42 mouse cellular contexts compared by ENCODE assay signal in the genomic region with DNA sequence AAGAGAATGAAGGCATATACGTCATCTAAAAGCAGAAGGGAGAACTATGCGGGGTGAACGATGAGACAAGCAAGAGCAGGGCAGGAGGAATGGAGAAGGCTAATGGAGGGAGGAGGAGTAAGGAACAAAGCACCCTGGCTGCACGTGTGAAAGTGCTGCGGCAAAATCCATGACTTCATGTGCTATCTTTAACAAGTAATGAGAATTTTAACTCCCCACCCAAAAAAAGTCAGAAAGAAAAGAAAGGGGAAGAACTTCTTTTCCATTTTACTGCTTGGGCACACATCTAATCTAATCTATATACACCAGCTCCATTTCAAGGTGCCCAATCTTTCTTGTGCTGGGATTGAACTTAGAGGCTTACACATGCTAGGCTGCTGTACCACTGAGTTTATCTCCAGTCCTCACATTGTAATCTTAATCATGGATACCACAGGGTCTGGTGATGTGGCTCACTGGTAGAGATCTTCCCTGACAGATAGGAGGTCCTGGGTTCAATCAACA. TPM values are rescaled to one million over a fixed set of nuclear protein-coding genes. Genes with fewer than 3 reads are reported as not detected.
A peak's percentile ranks its signal among the peaks of the same experiment; 100 is the strongest.
DNase-seq lines count a peak whose midpoint lies in the region; ATAC-seq and TF ChIP-seq lines count a peak whose summit lies in the region.
"Had no signal": no experiment of that assay in that cellular context is flagged by ENCODE, and none has a peak within 500 bp of the region (broad histone marks: within the 10 kb centered on the region; RNA-seq: fewer than 3 reads in every experiment).

No protein-coding gene starts in this region.

- no peaks in the 10 kb centered on the region for H3K9me3 ChIP-seq in stomach, embryonic 15.5 days
- no peaks in the 10 kb centered on the region for H3K9me3 ChIP-seq in stomach, postnatal 0 days (ENCODE audit: control insufficient read depth, low read length)
- no peaks in the 10 kb centered on the region for H3K9me3 ChIP-seq in liver, embryonic 14.5 days (ENCODE audit: control insufficient read depth, low read length)
- H3K9me3 ChIP-seq: embryonic facial prominence, embryonic 10.5 days; embryonic facial prominence, embryonic 15.5 days; forebrain, embryonic 15.5 days; midbrain, embryonic 12.5 days; neural tube, embryonic 12.5 days had no signal

- TF ChIP-seq EP300 in stomach, postnatal 0 days (optimal IDR thresholded peaks at IDR 0.05), result no peak
- TF ChIP-seq EP300 in liver, embryonic 14.5 days (IDR thresholded peaks at IDR 0.05; ENCODE audit: low read depth), result peak; percentile 89

- no peaks in the 10 kb centered on the region for H3K4me1 ChIP-seq in stomach, embryonic 15.5 days
- H3K4me1 ChIP-seq in stomach, postnatal 0 days (replicated peaks; ENCODE audit: control insufficient read depth, insufficient read depth), result no peaks in the 10 kb centered on the region
- peaks cover 7 to 15% of the 10 kb centered on the region in 2 experiments for H3K4me1 ChIP-seq in liver, embryonic 14.5 days (replicated peaks; ENCODE audit: control insufficient read depth in 2 of 2, insufficient read depth in 2 of 2, low read length in 1 of 2)
- H3K4me1 ChIP-seq: embryonic facial prominence, embryonic 10.5 days; embryonic facial prominence, embryonic 15.5 days; forebrain, embryonic 15.5 days; midbrain, embryonic 12.5 days; neural tube, embryonic 12.5 days had no signal

- WGBS in stomach, embryonic 15.5 days, result 93% methylated on average over 5 of the region's 5 CpGs
- 83% methylated on average over 5 of the region's 5 CpGs for WGBS in stomach, postnatal 0 days
- 43% methylated on average over 5 of the region's 5 CpGs for WGBS in liver, embryonic 14.5 days (ENCODE audit: insufficient replicate concordance)

- peak; percentile 80; the same call in 1 of the 2 replicates for ATAC-seq in stomach, embryonic 15.5 days (ENCODE audit: insufficient read depth, low FRiP score, low read depth)
- ATAC-seq in stomach, postnatal 0 days (ENCODE audit: low FRiP score, low TSS enrichment), result no peak
- ATAC-seq in erythroid progenitor cell, adult 5-6 weeks (replicated peaks; ENCODE audit: low FRiP score, poor library complexity, severe bottlenecking), result peak; percentile 74; the same call in 1 of the 2 replicates
- ATAC-seq in liver, embryonic 14.5 days (ENCODE audit: insufficient read depth), result peak; percentile 98
- ATAC-seq in megakaryocyte-erythroid progenitor cell, adult 5-6 weeks (replicated peaks; ENCODE audit: low FRiP score, low TSS enrichment, poor library complexity, severe bottlenecking), result peak; percentile 98
- ATAC-seq: activated CD4-positive, CD25-positive, alpha-beta regulatory T cell, adult 4 months; forebrain, embryonic 15.5 days; hindbrain, postnatal 0 days; intestine, embryonic 16.5 days had no signal

- no peak overlapping the region for H3K4me3 ChIP-seq in stomach, embryonic 15.5 days (replicated peaks)
- H3K4me3 ChIP-seq in stomach, postnatal 0 days (ENCODE audit: low read depth, low read length), result no peak overlapping the region
- H3K4me3 ChIP-seq in liver, embryonic 14.5 days (ENCODE audit: insufficient read depth in 1 of 2, low read depth in 2 of 2, low read length in 2 of 2), result no peak overlapping the region
- H3K4me3 ChIP-seq: embryonic facial prominence, embryonic 10.5 days; embryonic facial prominence, embryonic 15.5 days; forebrain, embryonic 15.5 days; midbrain, embryonic 12.5 days; myocyte; neural tube, embryonic 12.5 days had no signal

- no peaks in the 10 kb centered on the region for H3K27me3 ChIP-seq in stomach, embryonic 15.5 days (replicated peaks)
- H3K27me3 ChIP-seq in stomach, postnatal 0 days (ENCODE audit: control insufficient read depth, insufficient read depth, low read length), result no peaks in the 10 kb centered on the region
- H3K27me3 ChIP-seq in liver, embryonic 14.5 days (ENCODE audit: control insufficient read depth, insufficient read depth, low read length), result no peaks in the 10 kb centered on the region
- H3K27me3 ChIP-seq: embryonic facial prominence, embryonic 15.5 days; forebrain, embryonic 15.5 days; midbrain, embryonic 12.5 days; neural tube, embryonic 12.5 days had no signal

- no peak overlapping the region for H3K9ac ChIP-seq in stomach, embryonic 15.5 days
- no peak overlapping the region for H3K9ac ChIP-seq in stomach, postnatal 0 days (ENCODE audit: low read length)
- no peak overlapping the region for H3K9ac ChIP-seq in liver, embryonic 14.5 days (replicated peaks)
- H3K9ac ChIP-seq: embryonic facial prominence, embryonic 15.5 days; forebrain, embryonic 15.5 days; lung, embryonic 14.5 days; midbrain, embryonic 12.5 days; neural tube, embryonic 12.5 days had no signal

- no peak for TF ChIP-seq CTCF in stomach, postnatal 0 days (IDR thresholded peaks at IDR 0.05; ENCODE audit: low read depth)
- no peak for TF ChIP-seq CTCF in liver, embryonic 14.5 days (IDR thresholded peaks at IDR 0.05; ENCODE audit: low read depth)

- DNase-seq in stomach, postnatal 0 days (ENCODE audit: low spot score), result no peak
- peak; percentile 60 to 71 (median 69) for DNase-seq in liver, embryonic 14.5 days (ENCODE audit: low read depth in 3 of 3, low spot score in 3 of 3)
- DNase-seq in cerebellum, adult 11-12 months, result no peak
- DNase-seq in cerebellum, postnatal 36 days, result no peak
- DNase-seq in lung, postnatal 10 days, result no peak
- DNase-seq: adrenal gland, adult 8-10 months; cerebellum, adult 11 months; cerebellum, adult 9-11 months; kidney, adult 9 months; kidney, postnatal 10 days; layer of hippocampus, postnatal 36 days; left cerebral cortex, postnatal 4 days; lung, embryonic 14.5 days; right cerebral cortex, postnatal 14 days; thymus, postnatal 25 days had no signal

- H3K36me3 ChIP-seq in stomach, embryonic 15.5 days, result peaks cover 12% of the 10 kb centered on the region
- peaks cover 5% of the 10 kb centered on the region; the same call in 1 of the 2 replicates for H3K36me3 ChIP-seq in stomach, postnatal 0 days (ENCODE audit: control insufficient read depth, insufficient read depth, low read length)
- H3K36me3 ChIP-seq in liver, embryonic 14.5 days (replicated peaks; ENCODE audit: control insufficient read depth, insufficient read depth, low read depth), result peaks cover 12% of the 10 kb centered on the region

- no peak overlapping the region for H3K4me2 ChIP-seq in stomach, embryonic 15.5 days
- H3K4me2 ChIP-seq in stomach, postnatal 0 days (replicated peaks; ENCODE audit: low read depth), result no peak overlapping the region
- H3K4me2 ChIP-seq in liver, embryonic 14.5 days (ENCODE audit: low read depth), result peak overlapping the region; percentile 33
- H3K4me2 ChIP-seq: embryonic facial prominence, embryonic 15.5 days; forebrain, embryonic 15.5 days; lung, embryonic 14.5 days; midbrain, embryonic 12.5 days; neural tube, embryonic 12.5 days had no signal

- H3K27ac ChIP-seq in stomach, embryonic 15.5 days, result no peak overlapping the region
- no peak overlapping the region for H3K27ac ChIP-seq in stomach, postnatal 0 days (replicated peaks)
- no peak overlapping the region for H3K27ac ChIP-seq in liver, embryonic 14.5 days
- H3K27ac ChIP-seq: embryonic facial prominence, embryonic 10.5 days; embryonic facial prominence, embryonic 15.5 days; forebrain, embryonic 15.5 days; hindbrain, postnatal 0 days; midbrain, embryonic 12.5 days; neural tube, embryonic 12.5 days had no signal

RNA-seq across cellular contexts. Expression of a gene that starts 7.0 kb away (rescaled TPM):
- polyA plus RNA-seq in stomach, embryonic 15.5 days (2015; fragmentation: Nextera tagmentation; extraction: Ambion mirVana), result 24.5 and 25.8 TPM in 2 replicates
- 13.7 and 14.1 TPM in 2 replicates for polyA plus RNA-seq in stomach, postnatal 0 days (2015; fragmentation: Nextera tagmentation; extraction: Ambion mirVana)
- total RNA-seq in erythroid progenitor cell, adult 5-6 weeks (2015; ENCODE audit: low replicate concordance), result 2.9 and 14.3 TPM in 2 replicates
- 16.6 and 28.8 TPM in 2 replicates for total RNA-seq in erythroid progenitor cell, adult 5-6 weeks (2017; ENCODE audit: low replicate concordance)
- polyA plus RNA-seq in liver, embryonic 14.5 days (2012; rRNA removed), result 2.6 and 5.8 TPM in 2 replicates
- 8.0 and 8.9 TPM in 2 replicates for polyA plus RNA-seq in liver, embryonic 14.5 days (2014; fragmentation: Nextera tagmentation; extraction: Ambion mirVana)
- 47.0 and 53.4 TPM in 2 replicates for total RNA-seq in megakaryocyte-erythroid progenitor cell, adult 5-6 weeks (2014; fragmentation: Nextera tagmentation)
- total RNA-seq in megakaryocyte-erythroid progenitor cell, adult 5-6 weeks (2017), result 103 and 156 TPM in 2 replicates

RNA-seq across cellular contexts. Expression of a gene that starts 7.0 kb away (rescaled TPM):
- 22.6 and 25.4 TPM in 2 replicates for polyA plus RNA-seq in stomach, embryonic 15.5 days (2015; fragmentation: Nextera tagmentation; extraction: Ambion mirVana)
- 15.2 and 16.8 TPM in 2 replicates for polyA plus RNA-seq in stomach, postnatal 0 days (2015; fragmentation: Nextera tagmentation; extraction: Ambion mirVana)
- 5.4 TPM in 1 of 2 replicates, not detected in the other for total RNA-seq in erythroid progenitor cell, adult 5-6 weeks (2015; ENCODE audit: low replicate concordance)
- total RNA-seq in erythroid progenitor cell, adult 5-6 weeks (2017; ENCODE audit: low replicate concordance), result 3.5 and 4.2 TPM in 2 replicates
- polyA plus RNA-seq in liver, embryonic 14.5 days (2012; rRNA removed), result 3.0 and 4.4 TPM in 2 replicates
- 7.7 and 8.3 TPM in 2 replicates for polyA plus RNA-seq in liver, embryonic 14.5 days (2014; fragmentation: Nextera tagmentation; extraction: Ambion mirVana)
- 9.7 and 23.7 TPM in 2 replicates for total RNA-seq in megakaryocyte-erythroid progenitor cell, adult 5-6 weeks (2014; fragmentation: Nextera tagmentation)
- 22.4 and 30.5 TPM in 2 replicates for total RNA-seq in megakaryocyte-erythroid progenitor cell, adult 5-6 weeks (2017)

RNA-seq across cellular contexts. Expression of a gene that starts 11.6 kb away (rescaled TPM):
- not detected in 2 replicates for polyA plus RNA-seq in stomach, embryonic 15.5 days (2015; fragmentation: Nextera tagmentation; extraction: Ambion mirVana)
- polyA plus RNA-seq in stomach, postnatal 0 days (2015; fragmentation: Nextera tagmentation; extraction: Ambion mirVana), result not detected in 2 replicates
- not detected in 2 replicates for total RNA-seq in erythroid progenitor cell, adult 5-6 weeks (2015; ENCODE audit: low replicate concordance)
- total RNA-seq in erythroid progenitor cell, adult 5-6 weeks (2017; ENCODE audit: low replicate concordance), result not detected in 2 replicates
- not detected in 2 replicates for polyA plus RNA-seq in liver, embryonic 14.5 days (2012; rRNA removed)
- not detected in 2 replicates for polyA plus RNA-seq in liver, embryonic 14.5 days (2014; fragmentation: Nextera tagmentation; extraction: Ambion mirVana)
- total RNA-seq in megakaryocyte-erythroid progenitor cell, adult 5-6 weeks (2014; fragmentation: Nextera tagmentation), result not detected in 2 replicates
- total RNA-seq in megakaryocyte-erythroid progenitor cell, adult 5-6 weeks (2017), result not detected in 2 replicates
- total RNA-seq: adrenal gland, adult 8-10 months; adrenal gland, postnatal 4 days; gastrocnemius, adult 8-10 months; gastrocnemius, postnatal 4 days; heart, adult 8-10 months; heart, postnatal 25 days; hindbrain, postnatal 0 days; layer of hippocampus, postnatal 36 days; left cerebral cortex, postnatal 4 days; megakaryocyte, adult 5-6 weeks; midbrain, postnatal 0 days had no signal
- polyA plus RNA-seq: activated CD4-positive, CD25-positive, alpha-beta regulatory T cell, adult 4 months; cortical plate, adult 2 months; embryonic facial prominence, embryonic 10.5 days; embryonic facial prominence, embryonic 15.5 days; forebrain, embryonic 15.5 days; frontal cortex, adult 2 months; heart, embryonic 14.5 days; hindbrain, embryonic 11.5 days; hindbrain, postnatal 0 days; intestine, embryonic 16.5 days; large intestine, adult 2 months; limb, embryonic 14.5 days; lung, embryonic 14.5 days; midbrain, embryonic 12.5 days; midbrain, postnatal 0 days; myocyte; neural tube, embryonic 12.5 days; small intestine, adult 2 months; stomach, embryonic 14.5 days had no signal

Comparison
In these comparisons a context has a peak if more than half of its experiments do, and no peak if none do; other contexts are left out.
1. DNase-seq: peak in liver, embryonic 14.5 days (3 of 3); none in stomach, postnatal 0 days (single experiment), cerebellum, adult 11-12 months (single experiment), cerebellum, postnatal 36 days (0 of 2) and lung, postnatal 10 days (single experiment).